Mouse (Mus musculus): ENCODE results near the gene Peg12. TPM values are rescaled to one million over a fixed set of nuclear protein-coding genes. Genes with fewer than 3 reads are reported as not detected.

The Peg12 gene
- polyA plus RNA-seq, 1 experiment: 3.7 TPM

- Histone ChIP-seq H3K36me3 (ENCODE audit: control insufficient read depth, insufficient read depth, low read length, poor library complexity, severe bottlenecking) (no peaks in the 10 kb centered on the region), H3K4me1 (ENCODE audit: control insufficient read depth, insufficient read depth, low read length) (no peaks in the 10 kb centered on the region), H3K27ac (ENCODE audit: insufficient read depth, low read length) (0 out of 2 replicates have a peak within 1 kb of the TSS, but pooled peaks have one; percentile 39), H3K4me3 (ENCODE audit: low read depth, low read length) (peak within 1 kb of the TSS; percentile 86), H3K9ac (ENCODE audit: low read depth, poor library complexity, severe bottlenecking) (peak within 1 kb of the TSS; percentile 68), H3K9me3 (replicated peaks; ENCODE audit: control insufficient read depth, insufficient read depth, low read length, poor library complexity, severe bottlenecking) (no peaks in the 10 kb centered on the region; the same call in 1 of the 2 replicates), H3K27me3 (ENCODE audit: control insufficient read depth, insufficient read depth, low read length, poor library complexity, severe bottlenecking) (no peaks in the 10 kb centered on the region)
- TF ChIP-seq EP300 (IDR thresholded peaks at IDR 0.05; ENCODE audit: insufficient read depth, low read depth, low read length) (0 out of 2 replicates have a peak, but pooled peaks have one; percentile 34), CTCF (IDR thresholded peaks at IDR 0.05; ENCODE audit: low read depth, low read length) (no peak), POLR2A (IDR thresholded peaks at IDR 0.05; ENCODE audit: insufficient read depth, low read length) (peak; percentile 50)
These were observed 44.6 kb downstream of the Peg12 start, which contains the start of gene Mkrn3 for GRCm38 (mm10) chr7:62419493-62420360. Gene Mkrn3 (minus strand): TSS chr7:62420139.

GRCm38 (mm10) chr7:62419105-62419492, 45.2 kb downstream of the Peg12 start:
- Histone ChIP-seq H3K4me1 (ENCODE audit: control insufficient read depth, insufficient read depth, low read length) (no peaks in the 10 kb centered on the region), H3K9ac (ENCODE audit: low read depth, poor library complexity, severe bottlenecking) (no peak overlapping the region), H3K27me3 (ENCODE audit: control insufficient read depth, insufficient read depth, low read length, poor library complexity, severe bottlenecking) (no peaks in the 10 kb centered on the region), H3K9me3 (replicated peaks; ENCODE audit: control insufficient read depth, insufficient read depth, low read length, poor library complexity, severe bottlenecking) (no peaks in the 10 kb centered on the region; the same call in 1 of the 2 replicates), H3K27ac (ENCODE audit: insufficient read depth, low read length) (no peak overlapping the region), H3K4me3 (ENCODE audit: low read depth, low read length) (peak overlapping the region; percentile 86), H3K36me3 (ENCODE audit: control insufficient read depth, insufficient read depth, low read length, poor library complexity, severe bottlenecking) (no peaks in the 10 kb centered on the region)
- no peak for TF ChIP-seq POLR2A (IDR thresholded peaks at IDR 0.05; ENCODE audit: insufficient read depth, low read length)
- TF ChIP-seq EP300 (IDR thresholded peaks at IDR 0.05; ENCODE audit: insufficient read depth, low read depth, low read length): no peak
- no peak for TF ChIP-seq CTCF (IDR thresholded peaks at IDR 0.05; ENCODE audit: low read depth, low read length)

GRCm38 (mm10) chr7:62418346-62418745, 46.0 kb downstream of the Peg12 start:
- Histone ChIP-seq H3K4me1 (ENCODE audit: control insufficient read depth, insufficient read depth, low read length) (no peaks in the 10 kb centered on the region), H3K27ac (ENCODE audit: insufficient read depth, low read length) (no peak overlapping the region), H3K4me3 (ENCODE audit: low read depth, low read length) (peak overlapping the region; percentile 86; the same call in 1 of the 2 replicates), H3K27me3 (ENCODE audit: control insufficient read depth, insufficient read depth, low read length, poor library complexity, severe bottlenecking) (no peaks in the 10 kb centered on the region), H3K9me3 (replicated peaks; ENCODE audit: control insufficient read depth, insufficient read depth, low read length, poor library complexity, severe bottlenecking) (no peaks in the 10 kb centered on the region; the same call in 1 of the 2 replicates), H3K9ac (ENCODE audit: low read depth, poor library complexity, severe bottlenecking) (no peak overlapping the region), H3K36me3 (ENCODE audit: control insufficient read depth, insufficient read depth, low read length, poor library complexity, severe bottlenecking) (no peaks in the 10 kb centered on the region)
- TF ChIP-seq EP300 (IDR thresholded peaks at IDR 0.05; ENCODE audit: insufficient read depth, low read depth, low read length): no peak
- no peak for TF ChIP-seq CTCF (IDR thresholded peaks at IDR 0.05; ENCODE audit: low read depth, low read length)
- TF ChIP-seq POLR2A (IDR thresholded peaks at IDR 0.05; ENCODE audit: insufficient read depth, low read length): no peak

GRCm38 (mm10) chr7:62416173-62416572, 48.1 kb downstream of the Peg12 start:
- Histone ChIP-seq H3K9ac (ENCODE audit: low read depth, poor library complexity, severe bottlenecking) (no peak overlapping the region), H3K27ac (ENCODE audit: insufficient read depth, low read length) (no peak overlapping the region), H3K36me3 (ENCODE audit: control insufficient read depth, insufficient read depth, low read length, poor library complexity, severe bottlenecking) (no peaks in the 10 kb centered on the region)

GRCm38 (mm10) chr7:62415222-62415621, 49.1 kb downstream of the Peg12 start:
- Histone ChIP-seq H3K9me3 (replicated peaks; ENCODE audit: control insufficient read depth, insufficient read depth, low read length, poor library complexity, severe bottlenecking) (no peaks in the 10 kb centered on the region), H3K4me3 (ENCODE audit: low read depth, low read length) (no peak overlapping the region), H3K9ac (ENCODE audit: low read depth, poor library complexity, severe bottlenecking) (no peak overlapping the region), H3K27me3 (ENCODE audit: control insufficient read depth, insufficient read depth, low read length, poor library complexity, severe bottlenecking) (no peaks in the 10 kb centered on the region), H3K4me1 (ENCODE audit: control insufficient read depth, insufficient read depth, low read length) (no peaks in the 10 kb centered on the region), H3K27ac (ENCODE audit: insufficient read depth, low read length) (no peak overlapping the region), H3K36me3 (ENCODE audit: control insufficient read depth, insufficient read depth, low read length, poor library complexity, severe bottlenecking) (no peaks in the 10 kb centered on the region)
- no peak for TF ChIP-seq EP300 (IDR thresholded peaks at IDR 0.05; ENCODE audit: insufficient read depth, low read depth, low read length)
- no peak for TF ChIP-seq CTCF (IDR thresholded peaks at IDR 0.05; ENCODE audit: low read depth, low read length)

More at GRCm38 (mm10) chr7:62416173-62416572, 48.1 kb downstream of the Peg12 start:
- Histone ChIP-seq H3K9me3 (replicated peaks; ENCODE audit: control insufficient read depth, insufficient read depth, low read length, poor library complexity, severe bottlenecking) (no peaks in the 10 kb centered on the region; the same call in 1 of the 2 replicates), H3K27me3 (ENCODE audit: control insufficient read depth, insufficient read depth, low read length, poor library complexity, severe bottlenecking) (no peaks in the 10 kb centered on the region), H3K4me1 (ENCODE audit: control insufficient read depth, insufficient read depth, low read length) (no peaks in the 10 kb centered on the region), H3K4me3 (ENCODE audit: low read depth, low read length) (no peak overlapping the region)
- TF ChIP-seq CTCF (IDR thresholded peaks at IDR 0.05; ENCODE audit: low read depth, low read length) (no peak), POLR2A (IDR thresholded peaks at IDR 0.05; ENCODE audit: insufficient read depth, low read length) (no peak), EP300 (IDR thresholded peaks at IDR 0.05; ENCODE audit: insufficient read depth, low read depth, low read length) (no peak)

Other genes starting within 250 kb of the Peg12 start
- gene Ndn, start 117.9 kb downstream of the Peg12 start, polyA plus RNA-seq (2011; ENCODE audit: insufficient read depth, insufficient read length, low read depth, missing spikeins): 2.7 and 3.6 TPM in 2 replicates
- 0.62 and 0.94 TPM in 2 replicates for gene Magel2, start 87.5 kb downstream of the Peg12 start, polyA plus RNA-seq (2011; ENCODE audit: insufficient read depth, insufficient read length, low read depth, missing spikeins)
- gene Mkrn3, start 44.4 kb downstream of the Peg12 start, polyA plus RNA-seq (2011; ENCODE audit: insufficient read depth, insufficient read length, low read depth, missing spikeins): 3.7 and 3.8 TPM in 2 replicates

Measured in ES-Bruce4 (cell line).